Mouse (Mus musculus) thymus, adult 2 months (tissue): ENCODE data around the gene S100pbp. TPM values are rescaled to one million over a fixed set of nuclear protein-coding genes. Genes with fewer than 3 reads are reported as not detected.
"Not testable (repeated sequence)": the region's sequence is repeated elsewhere in the genome, so short reads cannot be mapped to it uniquely, and the experiment has no call there.

Experiments used
- DNase-seq: peaks from one replicate; pipeline ENCODE4 v3.0.0; 2021
- H3K27ac ChIP-seq: fragments of 200-500 bp; 2 replicates; pipeline ENCODE4 v1.5.1; 2012; ENCODE audit warnings: low read length, control low read depth; ENCODE audit not compliant: control insufficient read depth, insufficient read depth
- H3K27me3 ChIP-seq: fragments of 200-500 bp; 2 replicates; pipeline ENCODE4 v1.6.1; 2012; ENCODE audit warnings: mild to moderate bottlenecking, low read length, moderate library complexity, mixed read lengths; ENCODE audit not compliant: control insufficient read depth, insufficient read depth
- H3K36me3 ChIP-seq: fragments of 200-500 bp; 2 replicates; pipeline ENCODE4 v1.6.1; 2012; ENCODE audit warnings: mild to moderate bottlenecking, low read length, moderate library complexity; ENCODE audit not compliant: control insufficient read depth, insufficient read depth
- H3K4me1 ChIP-seq: fragments of 200-500 bp; replicated peaks from 2 replicates; pipeline ENCODE4 v1.6.1; 2012; ENCODE audit warnings: low read length; ENCODE audit not compliant: control insufficient read depth, insufficient read depth
- H3K4me3 ChIP-seq: fragments of 200-500 bp; 2 replicates; pipeline ENCODE4 v1.5.1; 2012; ENCODE audit warnings: mild to moderate bottlenecking, low read length, control low read depth, moderate library complexity; ENCODE audit not compliant: control insufficient read depth, insufficient read depth
- CTCF ChIP-seq: fragments of 200-500 bp; IDR thresholded peaks from 2 replicates; pipeline ENCODE4 v1.5.1; 2012; ENCODE audit warnings: mild to moderate bottlenecking, control low read depth, low read length, moderate library complexity, borderline replicate concordance; ENCODE audit not compliant: control insufficient read depth, poor library complexity, insufficient read depth; ENCODE audit errors: extremely low read depth
- POLR2A ChIP-seq: fragments of 200-500 bp; IDR thresholded peaks from 2 replicates; pipeline ENCODE4 v1.6.1; 2012; ENCODE audit warnings: mild to moderate bottlenecking, low read length, control low read depth, moderate library complexity; ENCODE audit not compliant: control insufficient read depth, poor library complexity, insufficient read depth; ENCODE audit errors: extremely low read depth
- WGBS: fragments of 180-500 bp; shearing (Covaris S2); methylation state at CpG from one replicate; pipeline ENCODE4 v1.1.7; 2018; 5-methylcytosine and 5-hydroxymethylcytosine counted together
- polyA plus RNA-seq: library from polyadenylated mRNA; depleted of rRNA; stranded (reverse); fragments of >200 nt; gene quantifications from 2 replicates; pipeline ENCODE4 v1.2.3, GENCODE M21; 2012

Gene S100pbp
- polyA plus RNA-seq, 1 experiment = 58.7 TPM

- no peaks in the 10 kb centered on the region for H3K27me3 ChIP-seq
- 94% methylated on average over 7 of the region's 7 CpGs for WGBS
- DNase-seq = no peak
- peaks cover 22% of the 10 kb centered on the region for H3K36me3 ChIP-seq
- no peak for TF ChIP-seq POLR2A
- TF ChIP-seq CTCF = no peak
- no peak overlapping the region for H3K4me3 ChIP-seq
- H3K4me1 ChIP-seq = no peaks in the 10 kb centered on the region
- H3K27ac ChIP-seq = no peak overlapping the region
Measured at GRCm38 (mm10) chr4:129220376-129221089, 31.0 kb upstream of the S100pbp start.

GRCm38 (mm10) chr4:129219198-129219597, 29.7 kb upstream of the S100pbp start:
- 96% methylated on average over 10 of the region's 10 CpGs for WGBS
- peaks cover 34% of the 10 kb centered on the region for H3K36me3 ChIP-seq
- no peak overlapping the region for H3K27ac ChIP-seq
- H3K4me3 ChIP-seq = no peak overlapping the region
- no peaks in the 10 kb centered on the region for H3K4me1 ChIP-seq
- no peaks in the 10 kb centered on the region for H3K27me3 ChIP-seq
- DNase-seq = no peak
- TF ChIP-seq POLR2A = no peak
- no peak for TF ChIP-seq CTCF

GRCm38 (mm10) chr4:129218569-129219175, 29.1 kb upstream of the S100pbp start:
- Histone ChIP-seq H3K4me1 (no peaks in the 10 kb centered on the region), H3K27ac (no peak overlapping the region), H3K4me3 (no peak overlapping the region), H3K36me3 (peaks cover 39% of the 10 kb centered on the region), H3K27me3 (no peaks in the 10 kb centered on the region)
- DNase-seq = no peak
- WGBS = 94% methylated on average over 7 of the region's 7 CpGs
- TF ChIP-seq CTCF (no peak), POLR2A (no peak)

GRCm38 (mm10) chr4:129212486-129212885, 23.0 kb upstream of the S100pbp start:
- peak; percentile 14 for DNase-seq
- 77% methylated on average over 3 of the region's 3 CpGs for WGBS
- H3K4me1 ChIP-seq, H3K4me3 ChIP-seq, H3K27me3 ChIP-seq, H3K27ac ChIP-seq: not testable (repeated sequence)
- peaks cover 59% of the 10 kb centered on the region for H3K36me3 ChIP-seq

- no peaks in the 10 kb centered on the region for H3K4me1 ChIP-seq
- no peak overlapping the region for H3K4me3 ChIP-seq
- no peaks in the 10 kb centered on the region for H3K27me3 ChIP-seq
- peaks cover 64% of the 10 kb centered on the region for H3K36me3 ChIP-seq
- DNase-seq = no peak
- no peak overlapping the region for H3K27ac ChIP-seq
- 91% methylated on average over 4 of the region's 4 CpGs for WGBS
- TF ChIP-seq POLR2A (no peak), CTCF (no peak)
Measured at GRCm38 (mm10) chr4:129211461-129211860, 21.9 kb upstream of the S100pbp start.

GRCm38 (mm10) chr4:129209504-129209903, 20.0 kb upstream of the S100pbp start:
- Histone ChIP-seq H3K27ac (no peak overlapping the region), H3K27me3 (no peaks in the 10 kb centered on the region), H3K4me1 (no peaks in the 10 kb centered on the region), H3K36me3 (peaks cover 66% of the 10 kb centered on the region), H3K4me3 (no peak overlapping the region)
- no peak for DNase-seq
- no peak for TF ChIP-seq CTCF
- WGBS = 66% methylated on average over 7 of the region's 7 CpGs

- no peak for TF ChIP-seq POLR2A
- no peak for TF ChIP-seq CTCF
Measured at GRCm38 (mm10) chr4:129206792-129207191, 17.3 kb upstream of the S100pbp start.

More at GRCm38 (mm10) chr4:129206792-129207191, 17.3 kb upstream of the S100pbp start:
- H3K27me3 ChIP-seq = no peaks in the 10 kb centered on the region
- DNase-seq = no peak
- WGBS = 95% methylated on average over 8 of the region's 8 CpGs
- H3K4me3 ChIP-seq = no peak overlapping the region
- no peak overlapping the region for H3K27ac ChIP-seq
- H3K4me1 ChIP-seq = no peaks in the 10 kb centered on the region
- peaks cover 55% of the 10 kb centered on the region for H3K36me3 ChIP-seq
